Comparison of ENCODE assay signal across 11 mouse cellular contexts in genomic region chr5:114603975-114604374, GRCm38 (mm10). TPM values are rescaled to one million over a fixed set of nuclear protein-coding genes. Genes with fewer than 3 reads are reported as not detected.
A peak's percentile ranks its signal among the peaks of the same experiment; 100 is the strongest.
DNase-seq lines count a peak whose midpoint lies in the region; ATAC-seq and TF ChIP-seq lines count a peak whose summit lies in the region.
"Had no signal": no experiment of that assay in that cellular context is flagged by ENCODE, and none has a peak within 500 bp of the region (broad histone marks: within the 10 kb centered on the region; RNA-seq: fewer than 3 reads in every experiment).

No protein-coding gene starts in this region.

- peaks cover 9% of the 10 kb centered on the region; the same call in 1 of the 2 replicates for H3K79me2 ChIP-seq in liver, adult 2 months (ENCODE audit: control insufficient read depth, insufficient read depth, low read length)

- no peak overlapping the region for H3K4me2 ChIP-seq in forebrain, embryonic 15.5 days (replicated peaks)
- no peak overlapping the region for H3K4me2 ChIP-seq in liver, embryonic 12.5 days
- no peak overlapping the region for H3K4me2 ChIP-seq in stomach, postnatal 0 days (replicated peaks; ENCODE audit: low read depth)
- H3K4me2 ChIP-seq: heart, embryonic 11.5 days; limb, embryonic 15.5 days had no signal

- no peaks in the 10 kb centered on the region for H3K36me3 ChIP-seq in forebrain, embryonic 10.5 days (replicated peaks)
- H3K36me3 ChIP-seq in forebrain, embryonic 15.5 days = no peaks in the 10 kb centered on the region
- no peaks in the 10 kb centered on the region for H3K36me3 ChIP-seq in liver, adult 2 months (ENCODE audit: control insufficient read depth, insufficient read depth, low read length)
- H3K36me3 ChIP-seq in liver, embryonic 12.5 days = no peaks in the 10 kb centered on the region
- no peaks in the 10 kb centered on the region for H3K36me3 ChIP-seq in stomach, postnatal 0 days (ENCODE audit: control insufficient read depth, insufficient read depth, low read length)
- H3K36me3 ChIP-seq: limb, embryonic 15.5 days had no signal

- TF ChIP-seq EP300 in stomach, postnatal 0 days (optimal IDR thresholded peaks at IDR 0.05) = no peak

- peaks cover 22% of the 10 kb centered on the region for H3K27me3 ChIP-seq in forebrain, embryonic 10.5 days (ENCODE audit: poor library complexity, severe bottlenecking)
- H3K27me3 ChIP-seq in forebrain, embryonic 15.5 days = peaks cover 25% of the 10 kb centered on the region
- H3K27me3 ChIP-seq in liver, adult 2 months (ENCODE audit: control insufficient read depth, insufficient read depth, low read length) = no peaks in the 10 kb centered on the region
- H3K27me3 ChIP-seq in liver, embryonic 12.5 days (replicated peaks) = 0 out of 2 replicates have a peak, but pooled peaks cover 4% of the 10 kb centered on the region
- no peaks in the 10 kb centered on the region for H3K27me3 ChIP-seq in stomach, postnatal 0 days (ENCODE audit: control insufficient read depth, insufficient read depth, low read length)

- TF ChIP-seq CTCF in liver, adult 2 months (IDR thresholded peaks at IDR 0.05; ENCODE audit: low read depth, low read length) = 0 out of 2 replicates have a peak, but pooled peaks have one; percentile 3
- TF ChIP-seq CTCF in stomach, postnatal 0 days (IDR thresholded peaks at IDR 0.05; ENCODE audit: low read depth) = peak; percentile 62

- no peak overlapping the region for H3K4me3 ChIP-seq in forebrain, embryonic 10.5 days
- H3K4me3 ChIP-seq in forebrain, embryonic 15.5 days = no peak overlapping the region
- no peak overlapping the region for H3K4me3 ChIP-seq in liver, adult 2 months (ENCODE audit: insufficient read depth, low read depth, low read length)
- H3K4me3 ChIP-seq in liver, embryonic 12.5 days = no peak overlapping the region
- no peak overlapping the region for H3K4me3 ChIP-seq in stomach, postnatal 0 days (ENCODE audit: low read depth, low read length)
- H3K4me3 ChIP-seq: limb, embryonic 15.5 days had no signal

- DNase-seq in forebrain, embryonic 10.5 days (ENCODE audit: extremely low spot score, low spot score) = no peak
- no peak for DNase-seq in liver, adult 2 months (ENCODE audit: extremely low read depth, low read depth, low spot score)
- peak; percentile 51 for DNase-seq in thymus, postnatal 4 days
- DNase-seq in thymus, postnatal 25 days = no peak
- DNase-seq in stomach, postnatal 0 days (ENCODE audit: low spot score) = no peak
- no peak for DNase-seq in ovary, postnatal 36 days (ENCODE audit: low spot score)
- DNase-seq: cerebellum, adult 11 months had no signal

- no peak for TF ChIP-seq POLR2A in liver, adult 2 months (IDR thresholded peaks at IDR 0.05; ENCODE audit: extremely low read depth, insufficient read depth, low read length)

- H3K27ac ChIP-seq in forebrain, embryonic 10.5 days = peak overlapping the region; percentile 62
- H3K27ac ChIP-seq in forebrain, embryonic 15.5 days (replicated peaks) = no peak overlapping the region
- no peak overlapping the region for H3K27ac ChIP-seq in liver, adult 2 months (replicated peaks; ENCODE audit: insufficient read depth, low read depth, low read length)
- no peak overlapping the region for H3K27ac ChIP-seq in liver, embryonic 12.5 days
- H3K27ac ChIP-seq in stomach, postnatal 0 days (replicated peaks) = no peak overlapping the region
- H3K27ac ChIP-seq: limb, embryonic 15.5 days had no signal

- no peak for ATAC-seq in forebrain, embryonic 15.5 days (replicated peaks)
- ATAC-seq in liver, embryonic 12.5 days = no peak
- no peak for ATAC-seq in stomach, postnatal 0 days (ENCODE audit: low FRiP score, low TSS enrichment)

- H3K9me3 ChIP-seq in forebrain, embryonic 10.5 days = no peaks in the 10 kb centered on the region
- H3K9me3 ChIP-seq in forebrain, embryonic 15.5 days = no peaks in the 10 kb centered on the region
- no peaks in the 10 kb centered on the region for H3K9me3 ChIP-seq in liver, embryonic 12.5 days (replicated peaks)
- H3K9me3 ChIP-seq in stomach, postnatal 0 days (ENCODE audit: control insufficient read depth, low read length) = no peaks in the 10 kb centered on the region
- H3K9me3 ChIP-seq: limb, embryonic 15.5 days had no signal

- H3K9ac ChIP-seq in forebrain, embryonic 15.5 days (replicated peaks) = no peak overlapping the region
- H3K9ac ChIP-seq in liver, adult 2 months (ENCODE audit: low read depth, low read length) = no peak overlapping the region
- no peak overlapping the region for H3K9ac ChIP-seq in liver, embryonic 12.5 days
- H3K9ac ChIP-seq in stomach, postnatal 0 days (ENCODE audit: low read length) = no peak overlapping the region
- H3K9ac ChIP-seq: limb, embryonic 15.5 days had no signal

- 81% methylated on average over 5 of the region's 5 CpGs for WGBS in forebrain, embryonic 10.5 days
- WGBS in forebrain, embryonic 15.5 days = 80% methylated on average over 5 of the region's 5 CpGs
- WGBS in liver, adult 2 months = 85% methylated on average over 5 of the region's 5 CpGs
- WGBS in liver, embryonic 12.5 days (ENCODE audit: insufficient replicate concordance) = 65% methylated on average over 5 of the region's 5 CpGs
- 78% methylated on average over 5 of the region's 5 CpGs for WGBS in stomach, postnatal 0 days

- H3K4me1 ChIP-seq in forebrain, embryonic 10.5 days = peaks cover 67% of the 10 kb centered on the region
- H3K4me1 ChIP-seq in forebrain, embryonic 15.5 days = peaks cover 49% of the 10 kb centered on the region
- peaks cover 7% of the 10 kb centered on the region; the same call in 1 of the 2 replicates for H3K4me1 ChIP-seq in liver, adult 2 months (ENCODE audit: control insufficient read depth, insufficient read depth, low read length)
- H3K4me1 ChIP-seq in liver, embryonic 12.5 days = peaks cover 4% of the 10 kb centered on the region; the same call in 1 of the 2 replicates
- H3K4me1 ChIP-seq in stomach, postnatal 0 days (replicated peaks; ENCODE audit: control insufficient read depth, insufficient read depth) = 0 out of 2 replicates have a peak, but pooled peaks cover 4% of the 10 kb centered on the region

RNA-seq across cellular contexts. Expression of gene Fam222a, which starts 36.2 kb away (rescaled TPM):
- polyA plus RNA-seq in forebrain, embryonic 10.5 days (2016; fragmentation: Nextera tagmentation; extraction: Ambion mirVana) = 3.9 and 4.1 TPM in 2 replicates
- polyA plus RNA-seq in forebrain, embryonic 15.5 days (2015; fragmentation: Nextera tagmentation; extraction: Ambion mirVana) = 5.2 and 5.6 TPM in 2 replicates
- 0.09 and 0.60 TPM in 2 replicates for total RNA-seq in liver, adult 2 months (2014; rRNA removed)
- polyA plus RNA-seq in liver, adult 2 months (2012; rRNA removed) = 1.2 and 1.4 TPM in 2 replicates
- 1.3 and 1.4 TPM in 2 replicates for polyA plus RNA-seq in liver, embryonic 12.5 days (2016; fragmentation: Nextera tagmentation; extraction: Ambion mirVana)
- 0.79 and 0.98 TPM in 2 replicates for polyA plus RNA-seq in stomach, postnatal 0 days (2015; fragmentation: Nextera tagmentation; extraction: Ambion mirVana)

RNA-seq across cellular contexts. Expression of gene Trpv4, which starts 54.2 kb away (rescaled TPM):
- 0.17 and 0.31 TPM in 2 replicates for polyA plus RNA-seq in forebrain, embryonic 10.5 days (2016; fragmentation: Nextera tagmentation; extraction: Ambion mirVana)
- polyA plus RNA-seq in forebrain, embryonic 15.5 days (2015; fragmentation: Nextera tagmentation; extraction: Ambion mirVana) = 0.56 and 0.88 TPM in 2 replicates
- 0.09 and 0.40 TPM in 2 replicates for total RNA-seq in liver, adult 2 months (2014; rRNA removed)
- polyA plus RNA-seq in liver, adult 2 months (2012; rRNA removed) = 0.29 and 0.50 TPM in 2 replicates
- polyA plus RNA-seq in liver, embryonic 12.5 days (2016; fragmentation: Nextera tagmentation; extraction: Ambion mirVana) = 0.19 and 0.29 TPM in 2 replicates
- 2.1 and 2.8 TPM in 2 replicates for polyA plus RNA-seq in stomach, postnatal 0 days (2015; fragmentation: Nextera tagmentation; extraction: Ambion mirVana)
